Mouse (Mus musculus) c-Kit-negative CD71-positive TER-119-positive erythroid progenitor cells, embryonic 14.5 days (primary cell): ENCODE results near the gene Ube2l6.
"Not testable (repeated sequence)": the region's sequence is repeated elsewhere in the genome, so short reads cannot be mapped to it uniquely, and the experiment has no call there.

ENCODE experiments used
- DNase-seq: peaks from one replicate; pipeline ENCODE4 v3.0.0-alpha.2; 2013; ENCODE audit warnings: low read depth, low spot score

Gene Ube2l6

GRCm38 (mm10) chr2:84793154-84793553 is 5.5 kb upstream of the Ube2l6 start:
- DNase-seq = peak; percentile 48

GRCm38 (mm10) chr2:84793871-84794270 is 4.8 kb upstream of the Ube2l6 start:
- no peak for DNase-seq

- DNase-seq = peak; percentile 90
Observed at GRCm38 (mm10) chr2:84797833-84798492, 665 bp upstream of the Ube2l6 start.

- peak; percentile 80 for DNase-seq
Observed at GRCm38 (mm10) chr2:84799041-84799561, 473 bp downstream of the Ube2l6 start.

GRCm38 (mm10) chr2:84800304-84800703 is 1.7 kb downstream of the Ube2l6 start:
- peak; percentile 65 for DNase-seq

GRCm38 (mm10) chr2:84801223-84801622 is 2.6 kb downstream of the Ube2l6 start:
- not testable (repeated sequence) for DNase-seq

GRCm38 (mm10) chr2:84803963-84804362 is 5.3 kb downstream of the Ube2l6 start:
- DNase-seq = no peak

- DNase-seq = no peak
Observed at GRCm38 (mm10) chr2:84806546-84806945, 7.9 kb downstream of the Ube2l6 start.

GRCm38 (mm10) chr2:84809330-84809729 is 10.7 kb downstream of the Ube2l6 start:
- DNase-seq = no peak

GRCm38 (mm10) chr2:84810526-84810885 is 11.9 kb downstream of the Ube2l6 start:
- DNase-seq = no peak

GRCm38 (mm10) chr2:84810886-84811577 is 12.4 kb downstream of the Ube2l6 start:
- DNase-seq = peak; percentile 69

- DNase-seq = peak; percentile 87
Observed at GRCm38 (mm10) chr2:84811880-84812279, 13.3 kb downstream of the Ube2l6 start.

- DNase-seq = no peak
Observed at GRCm38 (mm10) chr2:84812676-84813075, 14.0 kb downstream of the Ube2l6 start.

- no peak for DNase-seq
Observed at GRCm38 (mm10) chr2:84819861-84820260, 21.2 kb downstream of the Ube2l6 start.

- DNase-seq = no peak
Observed at GRCm38 (mm10) chr2:84822552-84822951, 23.9 kb downstream of the Ube2l6 start, which contains the start of gene Smtnl1. TSS of gene Smtnl1 (minus strand) at chr2:84822652.

GRCm38 (mm10) chr2:84823237-84823636 is 24.6 kb downstream of the Ube2l6 start:
- no peak for DNase-seq

- DNase-seq = peak; percentile 85
Observed at GRCm38 (mm10) chr2:84826488-84827282, 28.1 kb downstream of the Ube2l6 start, which contains the start of gene Timm10. TSS of gene Timm10 (plus strand) at chr2:84826997.

GRCm38 (mm10) chr2:84827283-84827920 is 28.8 kb downstream of the Ube2l6 start:
- DNase-seq = peak; percentile 68

GRCm38 (mm10) chr2:84831666-84832391 is 33.2 kb downstream of the Ube2l6 start:
- DNase-seq = peak; percentile 81

GRCm38 (mm10) chr2:84837107-84837506 is 38.5 kb downstream of the Ube2l6 start:
- no peak for DNase-seq
